Mouse (Mus musculus) testis, adult 2 months (tissue): ENCODE measurements around the gene Golga4. TPM values are rescaled to one million over a fixed set of nuclear protein-coding genes. Genes with fewer than 3 reads are reported as not detected.

Source experiments
- H3K27ac ChIP-seq: fragments of 200-500 bp; 2 replicates; pipeline ENCODE4 v1.5.1; 2012; ENCODE audit warnings: low read depth, low read length; ENCODE audit not compliant: control insufficient read depth, insufficient read depth
- H3K27me3 ChIP-seq: fragments of 200-500 bp; 2 replicates; pipeline ENCODE4 v1.6.1; 2012; ENCODE audit warnings: mild to moderate bottlenecking, low read length, moderate library complexity; ENCODE audit not compliant: control insufficient read depth, insufficient read depth
- H3K36me3 ChIP-seq: fragments of 200-500 bp; 2 replicates; pipeline ENCODE4 v1.6.1; 2012; ENCODE audit warnings: mild to moderate bottlenecking, low read length; ENCODE audit not compliant: control insufficient read depth, insufficient read depth
- H3K4me1 ChIP-seq: fragments of 200-500 bp; 2 replicates; pipeline ENCODE4 v1.6.1; 2012; ENCODE audit warnings: low read length; ENCODE audit not compliant: control insufficient read depth, insufficient read depth
- H3K4me3 ChIP-seq: fragments of 200-500 bp; 2 replicates; pipeline ENCODE4 v1.5.1; 2012; ENCODE audit warnings: low read depth, mild to moderate bottlenecking, low read length, moderate library complexity, mixed read lengths; ENCODE audit not compliant: control insufficient read depth
- CTCF ChIP-seq: fragments of 200-500 bp; IDR thresholded peaks from 2 replicates; pipeline ENCODE4 v1.5.1; 2012; ENCODE audit warnings: low read depth, mild to moderate bottlenecking, inconsistent platforms, low read length, moderate library complexity; ENCODE audit not compliant: control insufficient read depth, insufficient read depth, insufficient replicate concordance
- POLR2A ChIP-seq: fragments of 200-500 bp; IDR thresholded peaks from 2 replicates; pipeline ENCODE4 v1.6.1; 2012; ENCODE audit warnings: low read depth, mild to moderate bottlenecking, inconsistent platforms, low read length, moderate library complexity; ENCODE audit not compliant: control insufficient read depth
- polyA plus RNA-seq: library from polyadenylated mRNA; depleted of rRNA; stranded (reverse); fragments of >200 nt; gene quantifications from 2 replicates; pipeline ENCODE4 v1.2.3, GENCODE M21; 2012

Gene Golga4
- polyA plus RNA-seq, 1 experiment: 41.0 TPM

- Histone ChIP-seq H3K27me3 (no peaks in the 10 kb centered on the region; the same call in 1 of the 2 replicates), H3K4me1 (peaks cover 14% of the 10 kb centered on the region), H3K36me3 (no peaks in the 10 kb centered on the region), H3K27ac (no peak overlapping the region), H3K4me3 (no peak overlapping the region)
- no peak for TF ChIP-seq CTCF
- TF ChIP-seq POLR2A: no peak
These were observed 14.9 kb upstream of the Golga4 start for GRCm38 (mm10) chr9:118491195-118491594.

DNA sequence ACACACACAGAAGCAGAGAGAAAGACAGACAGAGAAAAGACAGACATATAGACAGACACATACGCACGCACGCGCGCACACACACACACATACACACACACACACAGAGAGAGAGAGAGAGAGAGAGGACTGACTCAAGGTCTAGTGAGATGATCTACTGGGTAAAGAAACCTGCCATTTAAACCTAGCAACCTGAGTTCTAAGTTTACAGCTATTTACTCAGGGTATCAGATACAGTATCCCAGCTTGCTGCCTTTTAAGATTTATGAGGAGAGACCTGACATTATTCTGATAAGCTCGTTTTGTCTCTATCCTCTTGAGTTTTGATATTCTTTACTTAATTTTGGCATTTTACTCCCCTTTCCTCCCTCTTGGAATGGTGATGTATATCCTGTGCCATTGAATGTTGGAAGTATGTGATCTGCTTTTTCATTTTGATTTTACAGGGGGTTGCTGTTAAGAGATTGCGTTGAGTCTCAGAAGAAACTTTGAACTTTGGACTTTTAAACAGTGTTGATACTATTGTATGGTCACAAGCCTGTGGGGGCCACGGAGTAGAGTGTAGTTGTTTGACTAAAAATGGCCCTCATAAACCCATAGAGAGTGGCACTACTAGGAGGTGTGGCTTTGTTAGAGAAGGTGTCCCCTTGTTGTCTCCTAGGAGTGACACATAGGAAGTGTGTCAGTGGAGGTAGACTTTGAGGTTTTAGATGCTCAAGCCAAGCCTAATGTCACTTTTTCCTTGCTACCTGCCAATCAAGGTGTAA is 13.0 kb upstream of the Golga4 start:
- Histone ChIP-seq H3K4me1 (peaks cover 2% of the 10 kb centered on the region), H3K4me3 (no peak overlapping the region), H3K36me3 (no peaks in the 10 kb centered on the region), H3K27ac (no peak overlapping the region), H3K27me3 (no peaks in the 10 kb centered on the region; the same call in 1 of the 2 replicates)
- no peak for TF ChIP-seq CTCF
- no peak for TF ChIP-seq POLR2A

- Histone ChIP-seq H3K27me3 (no peaks in the 10 kb centered on the region), H3K4me3 (no peak overlapping the region), H3K4me1 (no peaks in the 10 kb centered on the region; the same call in 1 of the 2 replicates), H3K36me3 (no peaks in the 10 kb centered on the region), H3K27ac (no peak overlapping the region)
- peak; percentile 71; the same call in 1 of the 2 replicates for TF ChIP-seq CTCF
- no peak for TF ChIP-seq POLR2A
These were observed 12.0 kb upstream of the Golga4 start for GRCm38 (mm10) chr9:118494106-118494505.

DNA sequence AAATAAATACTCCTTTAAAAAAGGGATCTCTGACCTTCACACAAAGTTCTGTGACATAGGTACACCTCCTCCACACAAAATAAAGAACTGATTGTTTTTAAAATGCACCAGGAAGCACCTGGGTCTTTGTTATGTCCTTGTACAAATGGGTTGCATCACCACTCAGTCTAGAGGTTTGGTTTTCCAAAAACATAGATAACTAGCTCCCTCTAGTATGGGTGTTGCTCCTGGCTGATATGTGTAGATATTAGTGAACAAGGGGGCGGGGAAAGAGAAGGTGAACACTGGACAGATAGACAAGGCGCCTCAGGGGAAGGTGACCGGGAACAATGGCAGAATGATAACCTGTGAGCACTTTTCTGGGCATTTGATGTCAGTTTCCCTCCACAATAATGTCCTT is 10.1 kb upstream of the Golga4 start:
- Histone ChIP-seq H3K4me3 (no peak overlapping the region), H3K4me1 (no peaks in the 10 kb centered on the region), H3K27me3 (no peaks in the 10 kb centered on the region), H3K36me3 (no peaks in the 10 kb centered on the region), H3K27ac (no peak overlapping the region)
- TF ChIP-seq CTCF (no peak), POLR2A (no peak)

GRCm38 (mm10) chr9:118496952-118497351 is 9.1 kb upstream of the Golga4 start:
- Histone ChIP-seq H3K27ac (no peak overlapping the region), H3K27me3 (no peaks in the 10 kb centered on the region), H3K4me1 (no peaks in the 10 kb centered on the region), H3K36me3 (no peaks in the 10 kb centered on the region), H3K4me3 (no peak overlapping the region)
- no peak for TF ChIP-seq POLR2A
- no peak for TF ChIP-seq CTCF

GRCm38 (mm10) chr9:118498061-118498460 is 8.0 kb upstream of the Golga4 start:
- H3K4me1 ChIP-seq: no peaks in the 10 kb centered on the region
- TF ChIP-seq CTCF (no peak), POLR2A (no peak)
- no peaks in the 10 kb centered on the region for H3K36me3 ChIP-seq
- H3K27ac ChIP-seq: no peak overlapping the region
- H3K4me3 ChIP-seq: no peak overlapping the region
- H3K27me3 ChIP-seq: no peaks in the 10 kb centered on the region

GRCm38 (mm10) chr9:118500963-118501362 is 5.1 kb upstream of the Golga4 start:
- no peaks in the 10 kb centered on the region for H3K27me3 ChIP-seq
- no peak overlapping the region for H3K27ac ChIP-seq
- H3K4me3 ChIP-seq: no peak overlapping the region
- H3K4me1 ChIP-seq: peaks cover 4% of the 10 kb centered on the region; the same call in 1 of the 2 replicates
- no peaks in the 10 kb centered on the region for H3K36me3 ChIP-seq
- no peak for TF ChIP-seq POLR2A
- no peak for TF ChIP-seq CTCF
